Mouse (Mus musculus) stomach, postnatal 0 days (tissue): ENCODE measurements at regions not wholly inside any gene's neighbourhood (a gene's known extent, or its start where the extent isn't known, plus 50 kb on each side); places are given as distances from the start of the nearest gene placed in this dataset.

Source experiments
- ATAC-seq: fragments of 200-750 bp; cut with Nextera tagmentation; 2 replicates; pipeline ENCODE4 v1.8.0; 2017; ENCODE audit not compliant: low FRiP score, low TSS enrichment
- DNase-seq: peaks from one replicate; pipeline ENCODE4 v3.0.0-alpha.2; 2016; ENCODE audit warnings: low spot score
- H3K27ac ChIP-seq: fragments of 300-500 bp; sonication (generic); replicated peaks from 2 replicates; pipeline ENCODE4 v1.5.1; 2014; ENCODE audit warnings: mild to moderate bottlenecking, control low read depth
- H3K27me3 ChIP-seq: fragments of 300-500 bp; sonication (generic); 2 replicates; pipeline ENCODE4 v1.6.1; 2014; ENCODE audit warnings: low read length; ENCODE audit not compliant: control insufficient read depth, insufficient read depth
- H3K36me3 ChIP-seq: fragments of 300-500 bp; sonication (generic); 2 replicates; pipeline ENCODE4 v1.6.1; 2014; ENCODE audit warnings: low read length, mixed read lengths; ENCODE audit not compliant: control insufficient read depth, insufficient read depth
- H3K4me1 ChIP-seq: fragments of 300-500 bp; sonication (generic); replicated peaks from 2 replicates; pipeline ENCODE4 v1.6.1; 2014; ENCODE audit warnings: antibody characterized with exemption; ENCODE audit not compliant: control insufficient read depth, insufficient read depth
- H3K4me2 ChIP-seq: fragments of 300-500 bp; sonication (generic); replicated peaks from 2 replicates; pipeline ENCODE4 v1.6.1; 2014; ENCODE audit warnings: low read depth, mild to moderate bottlenecking, control low read depth, moderate library complexity
- H3K4me3 ChIP-seq: fragments of 300-500 bp; sonication (generic); 2 replicates; pipeline ENCODE4 v1.5.1; 2014; ENCODE audit warnings: low read depth, low read length, control low read depth
- H3K9ac ChIP-seq: fragments of 300-500 bp; sonication (generic); 2 replicates; pipeline ENCODE4 v1.6.1; 2014; ENCODE audit warnings: mild to moderate bottlenecking, low read length, control low read depth, mixed read lengths
- H3K9me3 ChIP-seq: fragments of 300-500 bp; sonication (generic); 2 replicates; pipeline ENCODE4 v1.6.1; 2016; ENCODE audit warnings: low read length; ENCODE audit not compliant: control insufficient read depth
- CTCF ChIP-seq: IDR thresholded peaks from 2 replicates; pipeline ENCODE4 v1.5.1; 2016; ENCODE audit warnings: antibody characterized with exemption, low read depth, mild to moderate bottlenecking, moderate library complexity
- EP300 ChIP-seq: optimal IDR thresholded peaks from 2 replicates; pipeline ENCODE3; 2016; ENCODE audit warnings: antibody characterized with exemption
- WGBS: fragments of 180-500 bp; shearing (Covaris S2); extraction: QIAGEN DNeasy Blood & Tissue Kit; methylation state at CpG from one replicate; pipeline ENCODE4 v1.1.7; 2014; 5-methylcytosine and 5-hydroxymethylcytosine counted together

DNA sequence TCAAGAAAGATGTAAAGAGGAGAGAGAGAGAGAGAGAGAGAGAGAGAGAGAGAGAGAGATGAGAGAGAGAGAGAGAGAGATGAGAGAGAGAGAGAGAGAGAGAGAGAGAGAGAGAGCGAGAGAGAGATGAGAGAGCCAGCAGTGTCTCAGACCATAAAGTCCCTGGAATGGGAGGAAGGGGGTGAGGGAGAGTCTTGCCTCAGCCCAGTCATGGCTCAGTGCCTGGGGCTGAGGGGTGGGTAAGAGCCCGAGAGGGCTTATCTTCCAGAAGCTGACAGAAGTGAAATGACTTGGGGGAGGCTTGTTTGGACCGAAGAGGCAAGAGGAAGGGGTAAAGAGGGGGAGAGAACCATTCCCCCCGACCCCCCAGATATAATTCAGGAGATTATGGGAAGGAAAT lies 79.6 kb downstream of the Hif1an start:
- DNase-seq (no peak), ATAC-seq (no peak)
- Histone ChIP-seq H3K4me3 (no peak overlapping the region), H3K9me3 (no peaks in the 10 kb centered on the region), H3K27me3 (no peaks in the 10 kb centered on the region; the same call in 1 of the 2 replicates), H3K36me3 (no peaks in the 10 kb centered on the region), H3K27ac (no peak overlapping the region), H3K4me1 (no peaks in the 10 kb centered on the region), H3K4me2 (no peak overlapping the region), H3K9ac (no peak overlapping the region)
- WGBS: 46% methylated on average over 4 of the region's 4 CpGs
- TF ChIP-seq EP300 (no peak), CTCF (no peak)

GRCm38 (mm10) chr19:44644376-44644775 lies 81.7 kb downstream of the Hif1an start:
- WGBS: 53% methylated on average over 3 of the region's 3 CpGs

GRCm38 (mm10) chr19:44644929-44645328 lies 82.3 kb downstream of the Hif1an start:
- no peaks in the 10 kb centered on the region for H3K9me3 ChIP-seq
- H3K4me3 ChIP-seq: no peak overlapping the region
- no peak overlapping the region for H3K9ac ChIP-seq
- H3K27ac ChIP-seq: no peak overlapping the region
- no peaks in the 10 kb centered on the region for H3K4me1 ChIP-seq
- DNase-seq (no peak), ATAC-seq (no peak)
- no peaks in the 10 kb centered on the region; the same call in 1 of the 2 replicates for H3K27me3 ChIP-seq
- H3K4me2 ChIP-seq: no peak overlapping the region
- H3K36me3 ChIP-seq: no peaks in the 10 kb centered on the region
- 34% methylated on average over 4 of the region's 4 CpGs for WGBS
- no peak for TF ChIP-seq EP300
- no peak for TF ChIP-seq CTCF

More at GRCm38 (mm10) chr19:44644376-44644775, 81.7 kb downstream of the Hif1an start:
- H3K4me3 ChIP-seq: no peak overlapping the region
- H3K9me3 ChIP-seq: no peaks in the 10 kb centered on the region
- no peak for ATAC-seq
- DNase-seq: no peak
- H3K27ac ChIP-seq: no peak overlapping the region
- TF ChIP-seq EP300: no peak
- no peak for TF ChIP-seq CTCF
- H3K4me1 ChIP-seq: no peaks in the 10 kb centered on the region
- H3K36me3 ChIP-seq: no peaks in the 10 kb centered on the region
- H3K27me3 ChIP-seq: no peaks in the 10 kb centered on the region; the same call in 1 of the 2 replicates
- no peak overlapping the region for H3K4me2 ChIP-seq
- H3K9ac ChIP-seq: no peak overlapping the region

GRCm38 (mm10) chr19:44646548-44646947 lies 83.9 kb downstream of the Hif1an start:
- DNase-seq (no peak), ATAC-seq (no peak)
- Histone ChIP-seq H3K4me3 (no peak overlapping the region), H3K4me1 (no peaks in the 10 kb centered on the region), H3K27me3 (no peaks in the 10 kb centered on the region), H3K4me2 (no peak overlapping the region), H3K9ac (no peak overlapping the region), H3K9me3 (no peaks in the 10 kb centered on the region), H3K36me3 (no peaks in the 10 kb centered on the region), H3K27ac (no peak overlapping the region)
- TF ChIP-seq CTCF (no peak), EP300 (no peak)
- 73% methylated on average over 9 of the region's 9 CpGs for WGBS

DNA sequence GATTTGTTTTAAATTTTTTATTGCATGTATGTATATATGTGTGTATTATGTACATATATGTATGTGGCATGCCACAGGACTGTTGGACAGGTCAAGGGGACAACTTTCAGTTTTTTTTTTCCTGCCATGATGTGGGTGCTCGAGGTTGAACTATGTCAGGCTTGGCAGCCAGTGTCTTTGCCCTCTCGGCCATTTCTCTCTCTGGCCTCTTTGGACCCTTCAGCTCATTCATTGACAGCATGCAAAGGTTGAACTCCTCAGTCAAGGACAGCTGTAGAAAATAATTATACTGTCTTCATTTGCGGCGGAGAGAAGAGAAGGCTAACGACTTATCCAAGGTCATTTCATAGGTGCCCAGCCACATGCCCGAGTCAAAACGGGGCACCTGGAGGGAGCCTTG lies 86.6 kb downstream of the Hif1an start:
- Histone ChIP-seq H3K27ac (no peak overlapping the region), H3K4me3 (no peak overlapping the region), H3K9ac (no peak overlapping the region), H3K36me3 (no peaks in the 10 kb centered on the region), H3K27me3 (no peaks in the 10 kb centered on the region), H3K9me3 (no peaks in the 10 kb centered on the region), H3K4me2 (no peak overlapping the region), H3K4me1 (no peaks in the 10 kb centered on the region)
- DNase-seq (no peak), ATAC-seq (no peak)
- no peak for TF ChIP-seq EP300
- no peak for TF ChIP-seq CTCF
- 70% methylated on average over 7 of the region's 7 CpGs for WGBS

DNA sequence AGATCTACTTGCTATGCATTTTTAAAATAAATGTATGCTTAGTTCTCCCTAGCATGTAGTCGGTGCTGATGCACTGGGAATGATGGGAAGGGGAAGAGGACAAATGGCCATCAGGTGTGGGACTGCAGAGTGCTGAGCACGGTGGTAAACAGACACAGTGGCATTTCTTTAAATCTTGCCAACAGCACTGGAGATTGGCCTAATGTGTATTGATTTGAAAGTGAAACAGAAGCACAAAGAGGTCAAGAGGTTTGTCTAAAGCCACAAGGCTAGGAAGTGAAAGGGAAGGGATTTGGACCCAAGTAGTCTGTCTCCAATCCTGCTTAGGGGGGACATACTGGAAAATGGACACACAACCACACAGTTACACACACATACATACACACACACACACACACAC lies 88.2 kb downstream of the Hif1an start:
- Histone ChIP-seq H3K4me2 (no peak overlapping the region), H3K36me3 (no peaks in the 10 kb centered on the region), H3K27ac (no peak overlapping the region), H3K4me1 (no peaks in the 10 kb centered on the region), H3K9ac (no peak overlapping the region), H3K27me3 (peaks cover under 1% of the 10 kb centered on the region; the same call in 1 of the 2 replicates), H3K4me3 (no peak overlapping the region), H3K9me3 (no peaks in the 10 kb centered on the region)
- DNase-seq: no peak
- no peak for TF ChIP-seq EP300
- no peak for TF ChIP-seq CTCF
- 24% methylated on average over 2 of the region's 2 CpGs for WGBS
- ATAC-seq: no peak
